Mouse (Mus musculus) bone marrow macrophage, adult 2 months (primary cell): ENCODE measurements around the gene Galnt6.

Experiments used
- CTCF ChIP-seq: IDR thresholded peaks from 2 replicates; pipeline ENCODE4 v1.5.1; 2012; ENCODE audit warnings: low read depth, mild to moderate bottlenecking, low read length, moderate library complexity
- POLR2A ChIP-seq: IDR thresholded peaks from 2 replicates; pipeline ENCODE4 v1.6.1; 2012; ENCODE audit warnings: mild to moderate bottlenecking, low read depth, low read length, borderline replicate concordance

- TF ChIP-seq CTCF (no peak), POLR2A (no peak)
Measured at GRCm38 (mm10) chr15:100673585-100674391, 55.4 kb downstream of the Galnt6 start.
